Mouse (Mus musculus): Measurements from ENCODE around the gene Tmem82.
A peak's percentile ranks its signal among the peaks of the same experiment; 100 is the strongest.

Gene Tmem82

GRCm38 (mm10) chr4:141617863-141618564, 419 bp downstream of the Tmem82 start:
- peak; percentile 56 to 71 for DNase-seq (ENCODE audit: inconsistent age in 2 of 2, low spot score in 1 of 2)

- DNase-seq (ENCODE audit: inconsistent age in 2 of 2, low spot score in 1 of 2), result peak; percentile 81 to 83
These were observed 1.1 kb downstream of the Tmem82 start for GRCm38 (mm10) chr4:141617299-141617698.

DNA sequence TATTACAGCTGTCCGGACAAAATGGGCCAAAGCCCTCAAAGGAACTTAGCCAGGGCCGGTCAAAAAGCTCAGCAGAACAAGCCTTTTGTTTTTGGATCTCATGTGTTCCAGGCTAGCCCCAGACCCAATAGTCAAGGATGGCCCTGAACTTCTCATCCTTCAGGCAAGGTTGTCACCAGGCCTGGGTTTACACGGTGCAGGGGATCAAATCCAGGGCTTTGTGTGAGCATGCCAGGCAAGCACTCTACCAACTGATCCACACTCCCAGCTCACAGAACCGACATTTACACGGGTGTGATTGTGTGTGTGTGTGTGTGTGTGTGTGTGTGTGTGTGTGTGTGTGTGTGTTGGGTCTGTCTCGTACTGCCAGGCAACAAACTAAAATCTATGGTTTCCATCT, 1.6 kb downstream of the Tmem82 start:
- DNase-seq (ENCODE audit: inconsistent age in 2 of 2, low spot score in 1 of 2), result no peak

GRCm38 (mm10) chr4:141614946-141615345, 3.5 kb downstream of the Tmem82 start:
- DNase-seq (ENCODE audit: inconsistent age in 2 of 2, low spot score in 1 of 2), result no peak

DNA sequence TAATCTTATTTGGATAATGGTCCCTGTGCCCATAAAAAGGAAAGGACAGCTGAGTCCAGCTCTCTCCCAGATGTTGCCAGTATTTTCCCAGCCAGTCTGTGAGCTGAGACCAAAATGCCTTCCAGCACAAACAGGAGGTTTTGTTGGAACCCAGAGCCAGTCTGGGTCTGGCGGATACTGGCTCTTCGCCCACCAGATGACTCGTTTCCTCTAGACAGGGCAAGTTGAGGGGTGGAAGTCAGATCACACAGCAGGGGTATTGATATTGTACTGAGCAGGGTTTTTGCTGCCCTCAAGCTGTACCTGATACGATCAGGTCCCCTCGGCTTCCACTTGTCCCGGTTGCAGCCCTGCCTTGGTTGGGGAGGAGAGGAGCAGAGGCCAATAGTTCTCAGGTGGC, 8.9 kb downstream of the Tmem82 start:
- DNase-seq (ENCODE audit: inconsistent age in 2 of 2, low spot score in 1 of 2), result peak in 1 of 2 experiments; percentile 63

- peak; percentile 74 to 86 for DNase-seq (ENCODE audit: inconsistent age in 2 of 2, low spot score in 1 of 2)
These were observed 12.6 kb downstream of the Tmem82 start, which contains the start of gene Fblim1 for GRCm38 (mm10) chr4:141605861-141606260. Fblim1 (minus strand) TSS chr4:141606096.

- no peak for DNase-seq (ENCODE audit: inconsistent age in 2 of 2, low spot score in 1 of 2)
These were observed 13.0 kb downstream of the Tmem82 start for GRCm38 (mm10) chr4:141605421-141605820.

DNA sequence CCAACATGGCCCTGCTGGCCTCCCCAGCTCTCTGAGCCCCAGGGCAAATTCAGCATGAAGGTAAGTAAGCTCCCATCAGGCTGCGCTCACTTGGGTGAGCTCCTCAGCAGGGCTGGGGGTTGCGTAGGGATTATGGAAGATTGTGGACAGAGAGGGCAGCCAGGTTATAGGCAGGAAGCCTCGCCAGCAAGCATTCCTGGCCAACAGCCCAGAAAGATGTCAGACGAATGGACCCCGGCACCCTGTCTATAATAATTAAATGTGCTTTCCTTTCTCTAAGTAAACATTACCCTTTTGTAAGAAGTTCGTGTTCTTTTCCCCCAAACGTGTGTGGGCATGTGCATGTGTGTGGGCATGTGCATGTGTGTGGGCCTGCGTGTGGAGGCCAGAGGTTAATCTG, 13.9 kb downstream of the Tmem82 start:
- peak; percentile 31 to 61 for DNase-seq (ENCODE audit: inconsistent age in 2 of 2, low spot score in 1 of 2)

DNA sequence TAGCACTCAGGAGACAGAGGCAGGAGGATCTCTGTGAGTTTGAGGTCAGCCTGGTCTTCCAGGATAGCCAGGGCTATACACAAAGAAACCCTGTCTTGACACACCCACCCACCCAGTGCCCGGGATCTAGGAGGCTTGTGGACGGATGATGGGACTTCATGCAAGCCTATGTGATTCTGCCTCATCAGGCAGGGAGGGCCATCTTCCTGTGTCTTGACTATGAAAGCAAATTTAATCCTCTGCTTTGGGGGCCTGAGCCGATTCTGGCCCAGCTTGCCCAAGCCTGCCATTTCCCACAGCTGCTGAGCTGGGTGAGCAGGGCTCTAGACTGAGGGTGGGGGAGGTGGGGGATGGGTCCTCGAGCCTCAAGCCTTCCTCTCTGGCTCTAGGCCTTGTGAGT, 14.5 kb downstream of the Tmem82 start:
- DNase-seq (ENCODE audit: inconsistent age in 2 of 2, low spot score in 1 of 2), result no peak

DNA sequence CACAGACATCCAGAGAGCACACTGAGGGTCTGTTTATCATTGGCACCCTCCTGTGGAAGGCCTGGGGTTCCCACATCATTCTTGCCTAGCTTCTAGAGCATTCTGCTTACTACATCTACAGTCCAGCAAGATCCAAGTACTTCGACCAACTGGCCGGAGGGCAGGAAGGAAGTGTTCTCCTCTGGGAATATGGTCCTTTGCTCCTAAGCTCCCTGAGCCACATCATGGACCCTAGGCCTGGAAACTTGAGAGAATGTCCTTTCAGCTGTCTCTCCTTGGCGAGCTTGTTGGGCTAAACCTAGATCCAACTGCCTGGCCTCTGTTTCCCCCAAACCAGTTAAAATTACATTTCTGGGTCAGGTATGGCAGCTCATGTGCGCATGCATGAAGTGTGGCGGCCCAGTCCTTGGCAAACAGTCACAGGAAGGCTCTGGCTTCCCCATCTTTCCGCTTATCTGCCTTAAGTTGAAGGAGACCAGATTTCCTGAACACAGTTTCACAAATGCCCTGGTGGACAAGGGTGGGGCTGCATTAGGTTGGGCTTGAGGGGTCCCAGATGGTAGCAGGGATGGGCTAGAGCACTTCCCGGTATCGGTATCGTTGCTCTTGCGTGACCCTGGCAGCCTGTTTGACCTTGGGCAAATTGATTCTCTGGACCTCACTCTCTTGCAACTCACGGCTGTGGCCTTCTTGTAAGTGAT, 15.8 kb downstream of the Tmem82 start:
- DNase-seq (ENCODE audit: inconsistent age in 2 of 2, low spot score in 1 of 2), result peak in 1 of 2 experiments; percentile 60

GRCm38 (mm10) chr4:141601148-141601862, 17.1 kb downstream of the Tmem82 start:
- DNase-seq (ENCODE audit: inconsistent age in 2 of 2, low spot score in 1 of 2), result peak in 1 of 2 experiments; percentile 59

DNA sequence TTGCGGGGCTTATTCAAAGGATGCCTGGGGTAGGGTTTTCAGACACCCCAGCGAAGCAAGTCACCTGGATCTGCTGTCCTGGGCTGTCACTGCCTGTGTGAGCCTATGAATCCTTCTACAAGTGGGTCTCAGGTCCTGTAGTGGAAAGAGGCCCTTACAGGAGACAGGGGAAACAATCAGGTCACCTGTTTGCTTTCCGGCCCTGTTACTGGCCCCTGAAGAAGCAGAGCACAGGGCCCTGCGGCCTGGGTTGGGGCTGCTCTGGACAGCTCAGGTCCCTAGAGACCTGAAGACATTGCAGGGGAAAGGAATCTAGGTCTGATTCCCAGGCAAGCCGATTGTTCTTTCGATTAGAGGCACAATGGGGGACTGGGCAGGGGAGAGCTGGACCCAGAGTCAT, 18.1 kb downstream of the Tmem82 start:
- no peak for DNase-seq (ENCODE audit: inconsistent age in 2 of 2, low spot score in 1 of 2)

DNA sequence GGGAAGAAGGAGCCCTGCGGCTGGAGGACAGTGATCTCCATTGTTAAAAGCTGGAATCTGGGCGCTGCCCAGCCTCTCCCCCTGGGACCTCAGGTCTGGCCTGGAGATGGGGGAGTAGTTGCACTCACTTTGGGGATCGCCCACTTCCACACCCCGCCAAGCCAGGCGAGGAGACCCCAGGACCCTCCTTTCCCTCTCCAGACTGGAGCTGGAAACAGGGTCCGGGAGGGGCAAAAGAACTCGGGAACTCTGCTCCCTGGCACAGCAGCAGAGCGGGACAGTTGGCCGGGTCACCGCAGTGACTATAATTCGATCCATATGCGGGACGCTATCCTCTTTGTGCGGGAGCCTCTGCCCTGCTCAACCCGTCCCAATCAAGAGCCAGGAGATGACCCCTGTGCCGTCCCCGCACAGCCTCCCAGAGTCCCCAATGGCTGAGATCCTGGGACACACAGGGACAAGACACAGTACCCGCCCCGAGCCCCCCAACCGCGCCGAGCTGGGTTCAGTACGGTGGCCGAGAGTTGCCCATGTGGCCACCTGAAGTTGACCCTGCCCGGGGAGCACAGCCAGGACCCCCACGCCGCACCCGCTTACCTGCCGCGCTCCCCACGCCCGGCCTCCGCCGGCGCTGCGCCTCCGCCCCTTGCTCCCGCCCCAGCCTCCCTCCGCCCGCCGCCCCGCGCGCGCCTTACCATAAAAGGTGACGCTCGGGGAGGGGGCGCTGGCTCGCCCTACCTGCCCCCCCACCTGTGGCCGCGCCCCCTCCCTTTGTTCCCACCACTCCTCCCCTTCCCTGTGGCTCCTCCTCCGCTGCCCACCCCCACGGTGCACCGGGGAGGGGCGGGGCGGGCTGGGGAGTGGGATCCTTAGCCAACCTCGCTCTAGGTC, 18.9 kb downstream of the Tmem82 start:
- DNase-seq (ENCODE audit: inconsistent age in 2 of 2, low spot score in 1 of 2), result peak in 1 of 2 experiments; percentile 64

DNA sequence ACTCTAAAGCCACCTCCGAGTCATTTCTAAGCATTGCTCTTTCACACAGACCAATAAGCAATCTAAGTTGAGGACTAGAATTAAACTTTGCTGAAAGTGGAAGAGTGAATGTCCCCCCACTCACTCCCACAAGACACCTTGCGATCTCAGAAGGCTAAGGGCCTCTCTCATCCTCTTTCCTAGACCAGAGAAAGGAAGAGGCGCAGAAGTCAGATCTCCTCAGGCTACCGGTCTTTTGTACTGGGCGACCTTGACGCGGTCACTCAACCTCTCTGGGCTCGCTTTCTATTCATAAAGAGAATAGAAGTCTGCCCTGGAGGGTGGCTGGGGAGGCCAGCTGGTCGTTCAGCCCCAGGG, 19.6 kb downstream of the Tmem82 start:
- DNase-seq (ENCODE audit: inconsistent age in 2 of 2, low spot score in 1 of 2), result peak in 1 of 2 experiments; percentile 49

DNA sequence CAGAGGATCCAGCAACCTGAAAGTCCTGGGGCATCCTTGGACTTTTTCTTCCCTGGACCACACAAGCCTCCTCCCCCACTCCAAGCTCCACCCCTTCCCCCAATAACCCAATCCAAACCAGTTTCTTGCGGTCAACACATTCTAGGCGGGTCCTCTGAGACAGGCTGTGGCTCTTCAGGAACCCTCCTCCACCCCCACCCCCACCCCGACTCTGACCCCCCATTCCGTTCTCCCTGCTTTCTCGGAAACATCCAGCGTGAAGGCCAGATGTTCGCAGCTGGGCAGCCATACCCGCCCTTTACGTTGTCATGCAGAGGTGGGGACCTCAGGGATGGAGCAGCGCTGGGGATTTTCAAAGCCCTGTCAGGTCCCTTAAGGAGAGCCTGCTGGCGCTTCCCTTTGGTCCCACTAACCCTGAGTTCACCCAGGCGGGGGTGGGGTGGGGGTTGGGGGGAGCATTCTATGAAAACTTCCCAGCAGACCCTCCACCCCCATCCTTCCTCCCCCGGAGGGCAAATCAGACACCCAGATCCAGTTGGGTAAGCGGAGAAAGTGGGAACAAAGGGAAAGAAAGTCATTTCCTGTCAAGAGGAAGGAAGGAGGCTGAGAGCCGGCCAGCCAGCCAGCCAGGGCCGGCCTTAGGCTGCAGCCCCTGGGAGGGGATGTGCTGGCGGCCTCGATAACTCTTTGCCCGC, 20.1 kb downstream of the Tmem82 start:
- peak in 1 of 2 experiments; percentile 54 for DNase-seq (ENCODE audit: inconsistent age in 2 of 2, low spot score in 1 of 2)

- no peak for DNase-seq (ENCODE audit: inconsistent age in 2 of 2, low spot score in 1 of 2)
These were observed 21.6 kb downstream of the Tmem82 start for GRCm38 (mm10) chr4:141596700-141597328.

DNA sequence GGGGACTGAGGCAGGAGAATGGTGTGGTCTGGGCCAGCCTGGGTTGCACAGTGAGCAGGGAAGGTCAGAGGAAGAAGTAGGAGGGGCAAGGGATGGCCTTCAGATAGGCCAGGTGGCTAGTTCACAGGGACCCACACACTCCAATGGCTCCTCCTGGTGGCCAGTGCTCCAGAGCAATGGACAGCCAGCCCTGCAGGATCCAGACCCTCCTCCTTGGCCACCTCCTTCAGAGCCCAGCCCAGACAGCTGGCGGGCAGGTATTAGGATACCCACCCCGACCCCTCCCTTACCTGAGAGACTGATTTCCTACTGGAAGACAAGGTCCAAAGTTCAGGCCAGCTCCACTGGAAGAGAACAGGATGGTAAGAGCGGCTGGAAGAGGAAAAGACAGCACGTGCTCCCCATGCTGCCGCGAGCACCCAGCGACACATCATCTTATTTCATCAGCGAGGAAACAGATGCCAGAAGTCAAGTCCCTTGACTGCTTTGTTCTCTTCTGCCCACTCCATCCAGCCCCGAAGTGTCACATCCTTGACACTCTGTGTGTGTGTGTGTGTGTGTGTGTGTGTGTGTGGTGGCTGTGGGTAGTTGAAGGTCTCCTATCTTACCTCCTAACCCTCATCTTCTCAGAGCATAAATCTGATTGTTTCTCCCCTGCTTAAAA, 22.7 kb downstream of the Tmem82 start:
- no peak for DNase-seq (ENCODE audit: inconsistent age in 2 of 2, low spot score in 1 of 2)

GRCm38 (mm10) chr4:141595138-141595537, 23.3 kb downstream of the Tmem82 start:
- DNase-seq (ENCODE audit: inconsistent age in 2 of 2, low spot score in 1 of 2), result no peak

DNA sequence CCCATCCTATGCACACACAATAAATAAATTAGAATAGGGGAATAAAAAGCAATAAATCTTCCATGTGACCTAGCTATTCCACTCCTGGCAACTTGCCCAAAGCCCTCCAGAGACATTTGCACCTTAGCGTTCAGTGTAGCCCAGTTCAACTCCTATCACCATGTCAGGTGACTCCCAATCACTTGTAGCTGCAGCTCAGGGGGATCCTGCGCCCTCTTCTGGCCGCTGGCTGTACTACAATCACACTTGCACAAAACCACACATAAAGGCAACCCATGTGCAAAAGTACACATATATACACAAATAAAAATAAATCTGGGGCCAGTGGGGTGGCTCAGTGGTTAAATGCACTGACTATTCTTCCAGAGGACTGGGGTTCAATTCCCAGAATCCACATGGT, 26.9 kb downstream of the Tmem82 start:
- peak in 1 of 2 experiments; percentile 75 for DNase-seq (ENCODE audit: inconsistent age in 2 of 2, low spot score in 1 of 2)
